9 mouse cellular contexts compared by ENCODE assay signal in genomic region chr3:87920270-87920943, GRCm38 (mm10). TPM values are rescaled to one million over a fixed set of nuclear protein-coding genes. Genes with fewer than 3 reads are reported as not detected.
DNase-seq lines count a peak whose midpoint lies in the region; ATAC-seq and TF ChIP-seq lines count a peak whose summit lies in the region.
"Had no signal": no experiment of that assay in that cellular context is flagged by ENCODE, and none has a peak within 500 bp of the region (broad histone marks: within the 10 kb centered on the region; RNA-seq: fewer than 3 reads in every experiment).

No protein-coding gene starts in this region.

- 63% methylated on average over 9 of the region's 9 CpGs for WGBS in heart, postnatal 0 days
- 69% methylated on average over 9 of the region's 9 CpGs for WGBS in hindbrain, embryonic 15.5 days
- WGBS in midbrain, embryonic 13.5 days, result 71% methylated on average over 9 of the region's 9 CpGs

- DNase-seq in heart, postnatal 0 days (ENCODE audit: low spot score), result no peak
- DNase-seq in heart, adult 9 months (ENCODE audit: low spot score in 2 of 2), result no peak
- DNase-seq in adrenal gland, postnatal 10 days, result no peak
- DNase-seq in ovary, postnatal 36 days (ENCODE audit: low spot score), result no peak
- no peak for DNase-seq in spleen, adult 18-20 months

- no peaks in the 10 kb centered on the region for H3K27me3 ChIP-seq in heart, postnatal 0 days (ENCODE audit: control insufficient read depth, insufficient read depth, low read length)
- H3K27me3 ChIP-seq in hindbrain, embryonic 15.5 days, result no peaks in the 10 kb centered on the region
- no peaks in the 10 kb centered on the region for H3K27me3 ChIP-seq in midbrain, embryonic 13.5 days
- H3K27me3 ChIP-seq: Patski had no signal

- H3K36me3 ChIP-seq in heart, postnatal 0 days (replicated peaks; ENCODE audit: control insufficient read depth, insufficient read depth, low read length), result peaks cover 52% of the 10 kb centered on the region
- H3K36me3 ChIP-seq in hindbrain, embryonic 15.5 days, result peaks cover 56% of the 10 kb centered on the region
- H3K36me3 ChIP-seq in midbrain, embryonic 13.5 days, result peaks cover 60% of the 10 kb centered on the region

- H3K4me1 ChIP-seq in heart, postnatal 0 days (ENCODE audit: control insufficient read depth, insufficient read depth), result peaks cover 5% of the 10 kb centered on the region; the same call in 1 of the 2 replicates
- H3K4me1 ChIP-seq in brown adipose tissue, adult 24 weeks (ENCODE audit: control insufficient read depth, insufficient read depth, insufficient read length, low read length), result no peaks in the 10 kb centered on the region
- peaks cover 14% of the 10 kb centered on the region for H3K4me1 ChIP-seq in hindbrain, embryonic 15.5 days (replicated peaks)
- H3K4me1 ChIP-seq in midbrain, embryonic 13.5 days (replicated peaks), result peaks cover 15% of the 10 kb centered on the region

- H3K4me3 ChIP-seq in heart, postnatal 0 days (ENCODE audit: low read depth, low read length), result peak overlapping the region; percentile 65
- H3K4me3 ChIP-seq in brown adipose tissue, adult 24 weeks (ENCODE audit: insufficient read depth, low read depth, low read length), result peak overlapping the region; percentile 79; the same call in 1 of the 2 replicates
- H3K4me3 ChIP-seq in hindbrain, embryonic 15.5 days, result peak overlapping the region; percentile 57
- H3K4me3 ChIP-seq in midbrain, embryonic 13.5 days (replicated peaks), result peak overlapping the region; percentile 57

- peak overlapping the region; percentile 82 for H3K4me2 ChIP-seq in heart, postnatal 0 days (ENCODE audit: low read depth, low read length)
- H3K4me2 ChIP-seq in hindbrain, embryonic 15.5 days, result peak overlapping the region; percentile 75
- H3K4me2 ChIP-seq in midbrain, embryonic 13.5 days (replicated peaks), result peak overlapping the region; percentile 76

- no peak for TF ChIP-seq EP300 in heart, postnatal 0 days (IDR thresholded peaks at IDR 0.05; ENCODE audit: low read depth)

- ATAC-seq in heart, postnatal 0 days (ENCODE audit: insufficient read depth, low read depth), result no peak
- no peak for ATAC-seq in hindbrain, embryonic 15.5 days (ENCODE audit: low FRiP score, low read depth)
- no peak for ATAC-seq in midbrain, embryonic 13.5 days

- no peaks in the 10 kb centered on the region for H3K9me3 ChIP-seq in heart, postnatal 0 days (replicated peaks; ENCODE audit: control insufficient read depth, low read length)
- no peaks in the 10 kb centered on the region for H3K9me3 ChIP-seq in hindbrain, embryonic 15.5 days
- no peaks in the 10 kb centered on the region for H3K9me3 ChIP-seq in midbrain, embryonic 13.5 days

- 0 out of 2 replicates have a peak overlapping the region, but pooled peaks have one; percentile 86 for H3K27ac ChIP-seq in heart, postnatal 0 days (ENCODE audit: low read depth)
- H3K27ac ChIP-seq in brown adipose tissue, adult 24 weeks (replicated peaks; ENCODE audit: low read depth, low read length), result no peak overlapping the region
- no peak overlapping the region for H3K27ac ChIP-seq in hindbrain, embryonic 15.5 days (replicated peaks)
- no peak overlapping the region for H3K27ac ChIP-seq in midbrain, embryonic 13.5 days

- no peak; the same call in 1 of the 2 replicates for TF ChIP-seq CTCF in heart, postnatal 0 days (IDR thresholded peaks at IDR 0.05; ENCODE audit: low read depth)

- peak overlapping the region; percentile 89 for H3K9ac ChIP-seq in heart, postnatal 0 days (replicated peaks; ENCODE audit: low read depth, low read length)
- peak overlapping the region; percentile 51; the same call in 1 of the 2 replicates for H3K9ac ChIP-seq in hindbrain, embryonic 15.5 days
- peak overlapping the region; percentile 70; the same call in 1 of the 2 replicates for H3K9ac ChIP-seq in midbrain, embryonic 13.5 days (replicated peaks)

RNA-seq across cellular contexts. Expression of gene Mrpl24, which starts 1.1 kb away (rescaled TPM):
- total RNA-seq in heart, postnatal 0 days (2014; rRNA removed; ENCODE audit: low replicate concordance), result 53.9 and 57.1 TPM in 2 replicates
- polyA plus RNA-seq in heart, postnatal 0 days (2015; fragmentation: Nextera tagmentation; extraction: Ambion mirVana), result 62.3 and 67.2 TPM in 2 replicates
- polyA plus RNA-seq in brown adipose tissue, adult 24 weeks (2012; ENCODE audit: insufficient read depth, insufficient read length, missing spikeins), result 158 and 172 TPM in 2 replicates
- 48.6 and 56.2 TPM in 2 replicates for polyA plus RNA-seq in hindbrain, embryonic 15.5 days (2015; fragmentation: Nextera tagmentation; extraction: Ambion mirVana)
- 69.1 and 72.1 TPM in 2 replicates for polyA plus RNA-seq in midbrain, embryonic 13.5 days (2015; fragmentation: Nextera tagmentation; extraction: Ambion mirVana)
- total RNA-seq in adrenal gland, postnatal 10 days (2021), result 100 to 1,000 TPM; 104 to 123 TPM

RNA-seq across cellular contexts. Expression of gene Isg20l2, which starts 9.7 kb away (rescaled TPM):
- 8.2 and 24.0 TPM in 2 replicates for total RNA-seq in heart, postnatal 0 days (2014; rRNA removed; ENCODE audit: low replicate concordance)
- polyA plus RNA-seq in heart, postnatal 0 days (2015; fragmentation: Nextera tagmentation; extraction: Ambion mirVana), result 14.2 and 16.2 TPM in 2 replicates
- polyA plus RNA-seq in brown adipose tissue, adult 24 weeks (2012; ENCODE audit: insufficient read depth, insufficient read length, missing spikeins), result 6.7 and 7.9 TPM in 2 replicates
- polyA plus RNA-seq in hindbrain, embryonic 15.5 days (2015; fragmentation: Nextera tagmentation; extraction: Ambion mirVana), result 30.7 and 33.3 TPM in 2 replicates
- 49.2 and 51.0 TPM in 2 replicates for polyA plus RNA-seq in midbrain, embryonic 13.5 days (2015; fragmentation: Nextera tagmentation; extraction: Ambion mirVana)
- total RNA-seq in adrenal gland, postnatal 10 days (2021), result 10 to 100 TPM; 22.9 to 24.3 TPM

RNA-seq across cellular contexts. Expression of gene Rrnad1, which starts 10.1 kb away (rescaled TPM):
- 14.5 and 56.8 TPM in 2 replicates for total RNA-seq in heart, postnatal 0 days (2014; rRNA removed; ENCODE audit: low replicate concordance)
- polyA plus RNA-seq in heart, postnatal 0 days (2015; fragmentation: Nextera tagmentation; extraction: Ambion mirVana), result 7.9 and 8.0 TPM in 2 replicates
- 4.5 and 6.7 TPM in 2 replicates for polyA plus RNA-seq in brown adipose tissue, adult 24 weeks (2012; ENCODE audit: insufficient read depth, insufficient read length, missing spikeins)
- polyA plus RNA-seq in hindbrain, embryonic 15.5 days (2015; fragmentation: Nextera tagmentation; extraction: Ambion mirVana), result 20.1 and 20.3 TPM in 2 replicates
- 19.8 and 24.9 TPM in 2 replicates for polyA plus RNA-seq in midbrain, embryonic 13.5 days (2015; fragmentation: Nextera tagmentation; extraction: Ambion mirVana)
- total RNA-seq in adrenal gland, postnatal 10 days (2021), result 10 to 100 TPM; 12.4 to 16.3 TPM

RNA-seq across cellular contexts. Expression of gene Hdgf, which starts 14.3 kb away (rescaled TPM):
- total RNA-seq in heart, postnatal 0 days (2014; rRNA removed; ENCODE audit: low replicate concordance), result 62.1 and 79.7 TPM in 2 replicates
- polyA plus RNA-seq in heart, postnatal 0 days (2015; fragmentation: Nextera tagmentation; extraction: Ambion mirVana), result 81.0 and 83.8 TPM in 2 replicates
- polyA plus RNA-seq in brown adipose tissue, adult 24 weeks (2012; ENCODE audit: insufficient read depth, insufficient read length, missing spikeins), result 178 and 215 TPM in 2 replicates
- 170 and 183 TPM in 2 replicates for polyA plus RNA-seq in hindbrain, embryonic 15.5 days (2015; fragmentation: Nextera tagmentation; extraction: Ambion mirVana)
- polyA plus RNA-seq in midbrain, embryonic 13.5 days (2015; fragmentation: Nextera tagmentation; extraction: Ambion mirVana), result 125 and 176 TPM in 2 replicates
- 100 to 1,000 TPM; 161 to 162 TPM for total RNA-seq in adrenal gland, postnatal 10 days (2021)

RNA-seq across cellular contexts. Expression of gene Crabp2, which starts 28.1 kb away (rescaled TPM):
- 0.53 TPM in 1 of 2 replicates, not detected in the other for total RNA-seq in heart, postnatal 0 days (2014; rRNA removed; ENCODE audit: low replicate concordance)
- polyA plus RNA-seq in heart, postnatal 0 days (2015; fragmentation: Nextera tagmentation; extraction: Ambion mirVana), result 0.37 and 0.62 TPM in 2 replicates
- polyA plus RNA-seq in brown adipose tissue, adult 24 weeks (2012; ENCODE audit: insufficient read depth, insufficient read length, missing spikeins), result not detected in 2 replicates
- 50.7 and 74.7 TPM in 2 replicates for polyA plus RNA-seq in hindbrain, embryonic 15.5 days (2015; fragmentation: Nextera tagmentation; extraction: Ambion mirVana)
- polyA plus RNA-seq in midbrain, embryonic 13.5 days (2015; fragmentation: Nextera tagmentation; extraction: Ambion mirVana), result 129 and 135 TPM in 2 replicates
- under 1 TPM; 0.48 to 0.76 TPM for total RNA-seq in adrenal gland, postnatal 10 days (2021)
